Mouse (Mus musculus) ES-E14 (cell line): Measurements from ENCODE around the gene Col17a1. TPM values are rescaled to one million over a fixed set of nuclear protein-coding genes. Genes with fewer than 3 reads are reported as not detected.

Experiments used
- DNase-seq: peaks from one replicate; pipeline ENCODE4 v3.0.0-alpha.2; 2013; ENCODE audit warnings: low read depth, low spot score
- H3K27ac ChIP-seq: 2 replicates; pipeline ENCODE4 v1.5.1; 2012; ENCODE audit warnings: low read depth, mild to moderate bottlenecking, low read length, moderate library complexity, mixed read lengths; ENCODE audit not compliant: poor library complexity, insufficient read depth, severe bottlenecking
- H3K36me3 ChIP-seq: 2 replicates; pipeline ENCODE4 v1.6.1; 2012; ENCODE audit warnings: mild to moderate bottlenecking, low read length, moderate library complexity, mixed read lengths; ENCODE audit not compliant: control insufficient read depth, poor library complexity, insufficient read depth, severe bottlenecking
- H3K4me1 ChIP-seq, 2 experiments: fragments of 150-350 bp in 1 of 2; sonication (generic) in 1 of 2; 2 replicates each; pipeline ENCODE4 v1.6.1; 2012; ENCODE audit warnings: low read length in 2 of 2, mild to moderate bottlenecking in 1 of 2, mixed read lengths in 1 of 2; ENCODE audit not compliant: control insufficient read depth in 2 of 2, insufficient read depth in 2 of 2, poor library complexity in 1 of 2
- H3K4me3 ChIP-seq, 2 experiments: fragments of 150-350 bp in 1 of 2; sonication (generic) in 1 of 2; 2 replicates each; pipeline ENCODE4 v1.5.1; 2012; ENCODE audit warnings: low read length in 2 of 2, low read depth in 1 of 2, mild to moderate bottlenecking in 1 of 2, mixed read lengths in 1 of 2; ENCODE audit not compliant: insufficient read depth in 1 of 2, poor library complexity in 1 of 2, severe bottlenecking in 1 of 2
- H3K9ac ChIP-seq: 2 replicates; pipeline ENCODE4 v1.6.1; 2012; ENCODE audit warnings: low read depth, mild to moderate bottlenecking, low read length, mixed read lengths; ENCODE audit not compliant: poor library complexity, insufficient read depth, severe bottlenecking
- H3K9me3 ChIP-seq: fragments of 150-350 bp; sonication (generic); 2 replicates; pipeline ENCODE4 v1.6.1; 2012; ENCODE audit warnings: low read depth, mild to moderate bottlenecking, low read length; ENCODE audit not compliant: control insufficient read depth, insufficient read depth
- CHD2 ChIP-seq: IDR thresholded peaks from 2 replicates; pipeline ENCODE4 v1.6.1; 2014; ENCODE audit warnings: mild to moderate bottlenecking, low read depth, low read length, inconsistent platforms
- HCFC1 ChIP-seq: IDR thresholded peaks from 2 replicates; pipeline ENCODE4 v1.6.1; 2012; ENCODE audit warnings: low read length, inconsistent platforms, borderline replicate concordance; ENCODE audit not compliant: insufficient read depth
- MAFK ChIP-seq: IDR thresholded peaks from 2 replicates; pipeline ENCODE4 v1.6.1; 2014; ENCODE audit warnings: mild to moderate bottlenecking, low read depth, low read length, inconsistent platforms; ENCODE audit not compliant: insufficient read depth
- ZC3H11A ChIP-seq: IDR thresholded peaks from 2 replicates; pipeline ENCODE4 v1.6.1; 2012; ENCODE audit warnings: low read depth, mild to moderate bottlenecking, inconsistent platforms, low read length, borderline replicate concordance
- ZNF384 ChIP-seq: IDR thresholded peaks from 2 replicates; pipeline ENCODE4 v1.6.1; 2012; ENCODE audit warnings: low read depth, low read length, inconsistent platforms
- in situ Hi-C, 2 experiments: fragments of 600-800 bp; cut with MboI; formaldehyde crosslinking; loops; one replicate each; pipeline ENCODE4 v1.15.1; 2025; ENCODE audit warnings: low sequenced_read_pairs in 2 of 2, inconsistent platforms in 1 of 2; ENCODE audit not compliant: unreplicated experiment in 2 of 2
- total RNA-seq: library from RNA; depleted of rRNA; stranded (reverse); fragments of 300-350 nt; gene quantifications from 2 replicates; pipeline ENCODE4 v1.2.3, GENCODE M21; 2012; rRNA removed

Gene Col17a1
- total RNA-seq, result 1.5 and 3.5 TPM in 2 replicates

- no peak for DNase-seq
- no peak for TF ChIP-seq HCFC1
- TF ChIP-seq MAFK, result no peak
- no peak for TF ChIP-seq CHD2
- no peak for TF ChIP-seq ZNF384
- no peak for TF ChIP-seq ZC3H11A
- H3K4me3 ChIP-seq, result no peak within 1 kb of the TSS
- peaks cover 0 to 2% of the 10 kb centered on the region in 2 experiments; a peak in 1 of 4 replicates for H3K4me1 ChIP-seq
- H3K36me3 ChIP-seq, result no peaks in the 10 kb centered on the region
- in situ Hi-C loops, result no loop called here
- H3K27ac ChIP-seq, result no peak within 1 kb of the TSS
- H3K9ac ChIP-seq, result no peak within 1 kb of the TSS
- H3K9me3 ChIP-seq, result no peaks in the 10 kb centered on the region
Measured at GRCm38 (mm10) chr19:47691994-47692393, at the start of gene Col17a1. Col17a1 (minus strand) TSS chr19:47692094.

DNA sequence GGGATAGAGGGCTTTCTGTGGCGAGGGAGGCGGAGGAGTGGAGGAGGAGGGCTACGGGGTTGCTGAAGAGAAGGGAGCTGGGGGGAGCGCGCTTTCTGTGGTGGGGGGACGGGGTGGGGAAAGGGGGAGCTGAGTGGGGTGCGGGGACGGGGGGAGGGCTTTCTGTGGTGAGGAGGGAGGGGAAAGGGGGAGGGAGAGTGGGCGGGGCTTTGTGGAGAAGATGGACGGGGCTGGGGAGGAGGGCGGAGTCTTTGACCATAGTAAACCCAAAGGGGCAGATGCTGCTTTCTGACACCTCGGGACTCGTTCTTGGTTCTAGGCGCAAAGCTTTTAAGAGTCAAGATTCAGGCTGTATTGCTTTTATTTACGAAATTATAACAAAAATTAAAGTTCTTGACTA lies 40.0 kb upstream of the Col17a1 start:
- Histone ChIP-seq H3K9ac (peak overlapping the region; percentile 96), H3K4me3 (peak overlapping the region; percentile 91 to 96), H3K36me3 (peaks cover 17% of the 10 kb centered on the region), H3K27ac (peak overlapping the region; percentile 87), H3K4me1 (no peaks in the 10 kb centered on the region), H3K9me3 (no peaks in the 10 kb centered on the region)
- DNase-seq, result peak; percentile 24
- TF ChIP-seq HCFC1, result no peak
- no peak for TF ChIP-seq CHD2
- no peak for TF ChIP-seq MAFK
- TF ChIP-seq ZC3H11A, result no peak
- no peak for TF ChIP-seq ZNF384
- in situ Hi-C loops, result no loop called here

- Histone ChIP-seq H3K9ac (peak within 1 kb of the TSS; percentile 96), H3K9me3 (no peaks in the 10 kb centered on the region), H3K4me1 (no peaks in the 10 kb centered on the region), H3K27ac (peak within 1 kb of the TSS; percentile 87), H3K36me3 (peaks cover 17% of the 10 kb centered on the region), H3K4me3 (peak within 1 kb of the TSS; percentile 96 to 99)
- TF ChIP-seq ZC3H11A, result no peak
- TF ChIP-seq CHD2, result no peak
- no peak for TF ChIP-seq HCFC1
- no peak for TF ChIP-seq MAFK
- no peak for TF ChIP-seq ZNF384
- in situ Hi-C loops, result no loop called here
- DNase-seq, result peak; percentile 88
Measured at GRCm38 (mm10) chr19:47731071-47731881, 39.4 kb upstream of the Col17a1 start, which contains the start of gene Sfr1. Sfr1 (plus strand) TSS chr19:47731682.

GRCm38 (mm10) chr19:47730691-47731070 lies 38.8 kb upstream of the Col17a1 start:
- Histone ChIP-seq H3K9me3 (no peaks in the 10 kb centered on the region), H3K36me3 (peaks cover 14% of the 10 kb centered on the region), H3K4me3 (peak overlapping the region; percentile 77 to 99), H3K9ac (peak overlapping the region; percentile 84), H3K27ac (peak overlapping the region; percentile 51; the same call in 1 of the 2 replicates), H3K4me1 (no peaks in the 10 kb centered on the region)
- in situ Hi-C loops, result no loop called here
- peak; percentile 43 for DNase-seq
- TF ChIP-seq CHD2 (no peak), ZC3H11A (no peak), ZNF384 (no peak), MAFK (no peak), HCFC1 (no peak)
